Mouse (Mus musculus): Measurements from ENCODE around the gene Micall1. TPM values are rescaled to one million over a fixed set of nuclear protein-coding genes. Genes with fewer than 3 reads are reported as not detected.
A peak's percentile ranks its signal among the peaks of the same experiment; 100 is the strongest.

Gene Micall1
- polyA plus RNA-seq, 1 experiment from 2014 or later, result 9.5 TPM

GRCm38 (mm10) chr15:79074446-79074845, 34.3 kb upstream of the Micall1 start:
- peak overlapping the region; percentile 97 for H3K4me2 ChIP-seq (replicated peaks)

GRCm38 (mm10) chr15:79074913-79075532, 33.7 kb upstream of the Micall1 start, which contains the start of gene Eif3l:
Gene Eif3l, plus strand, starts transcription at chr15:79075179.
- H3K4me2 ChIP-seq (replicated peaks), result peak within 1 kb of the TSS; percentile 97
- peak; percentile 91 for ATAC-seq
- 0 out of 2 replicates have a peak, but pooled peaks cover 3% of the 10 kb centered on the region for H3K27me3 ChIP-seq
- peak within 1 kb of the TSS; percentile 86 for H3K9ac ChIP-seq (replicated peaks)
- H3K27ac ChIP-seq, result peak within 1 kb of the TSS; percentile 78
- peak within 1 kb of the TSS; percentile 93 for H3K4me3 ChIP-seq (replicated peaks)
- peaks cover 36% of the 10 kb centered on the region for H3K36me3 ChIP-seq
- WGBS, result under 1% methylated on average over 49 of the region's 49 CpGs
- peaks cover 25% of the 10 kb centered on the region for H3K4me1 ChIP-seq (replicated peaks)
- H3K9me3 ChIP-seq, result no peaks in the 10 kb centered on the region

More at GRCm38 (mm10) chr15:79074446-79074845, 34.3 kb upstream of the Micall1 start:
- Histone ChIP-seq H3K36me3 (peaks cover 30% of the 10 kb centered on the region), H3K4me1 (replicated peaks) (peaks cover 25% of the 10 kb centered on the region), H3K9ac (replicated peaks) (peak overlapping the region; percentile 86), H3K9me3 (no peaks in the 10 kb centered on the region), H3K4me3 (replicated peaks) (peak overlapping the region; percentile 93), H3K27ac (peak overlapping the region; percentile 78), H3K27me3 (0 out of 2 replicates have a peak, but pooled peaks cover 3% of the 10 kb centered on the region)
- 40% methylated on average over 10 of the region's 10 CpGs for WGBS
- ATAC-seq, result no peak

- 39% methylated on average over 15 of the region's 15 CpGs for WGBS
- 0 out of 2 replicates have a peak overlapping the region, but pooled peaks have one; percentile 78 for H3K27ac ChIP-seq
- ATAC-seq, result no peak; the same call in 1 of the 2 replicates
- peak overlapping the region; percentile 86 for H3K9ac ChIP-seq (replicated peaks)
- no peaks in the 10 kb centered on the region for H3K9me3 ChIP-seq
- peaks cover 41% of the 10 kb centered on the region for H3K36me3 ChIP-seq
- H3K4me3 ChIP-seq (replicated peaks), result peak overlapping the region; percentile 93
- no peaks in the 10 kb centered on the region for H3K27me3 ChIP-seq
- H3K4me2 ChIP-seq (replicated peaks), result peak overlapping the region; percentile 97
- peaks cover 25% of the 10 kb centered on the region for H3K4me1 ChIP-seq (replicated peaks)
Observed at GRCm38 (mm10) chr15:79075658-79076365, 32.9 kb upstream of the Micall1 start.

GRCm38 (mm10) chr15:79079567-79079966, 29.1 kb upstream of the Micall1 start:
- ATAC-seq, result no peak
- no peak overlapping the region for H3K4me2 ChIP-seq (replicated peaks)
- H3K9me3 ChIP-seq, result no peaks in the 10 kb centered on the region
- no peak overlapping the region for H3K9ac ChIP-seq (replicated peaks)
- H3K36me3 ChIP-seq, result peaks cover 79% of the 10 kb centered on the region
- H3K27me3 ChIP-seq, result no peaks in the 10 kb centered on the region
- peaks cover 20% of the 10 kb centered on the region for H3K4me1 ChIP-seq (replicated peaks)
- no peak overlapping the region for H3K27ac ChIP-seq
- no peak overlapping the region for H3K4me3 ChIP-seq (replicated peaks)
- 97% methylated on average over 7 of the region's 7 CpGs for WGBS

- Histone ChIP-seq H3K4me3 (replicated peaks) (no peak overlapping the region), H3K27ac (no peak overlapping the region), H3K9ac (replicated peaks) (no peak overlapping the region), H3K4me2 (replicated peaks) (no peak overlapping the region), H3K4me1 (replicated peaks) (no peaks in the 10 kb centered on the region), H3K27me3 (no peaks in the 10 kb centered on the region), H3K36me3 (peaks cover 91% of the 10 kb centered on the region), H3K9me3 (no peaks in the 10 kb centered on the region)
- 92% methylated on average over 6 of the region's 6 CpGs for WGBS
- no peak for ATAC-seq
Observed at GRCm38 (mm10) chr15:79092284-79092683, 16.4 kb upstream of the Micall1 start.

- Histone ChIP-seq H3K4me2 (replicated peaks) (no peak overlapping the region), H3K4me3 (replicated peaks) (no peak overlapping the region), H3K4me1 (replicated peaks) (no peaks in the 10 kb centered on the region), H3K36me3 (peaks cover 84% of the 10 kb centered on the region), H3K9me3 (no peaks in the 10 kb centered on the region), H3K9ac (replicated peaks) (no peak overlapping the region), H3K27ac (no peak overlapping the region), H3K27me3 (no peaks in the 10 kb centered on the region)
- 81% methylated on average over 7 of the region's 7 CpGs for WGBS
- ATAC-seq, result no peak
Observed at GRCm38 (mm10) chr15:79093083-79093839, 15.4 kb upstream of the Micall1 start.

- WGBS, result 87% methylated on average over 5 of the region's 5 CpGs
- peaks cover 61% of the 10 kb centered on the region for H3K36me3 ChIP-seq
Observed at GRCm38 (mm10) chr15:79095483-79095882, 13.2 kb upstream of the Micall1 start.

GRCm38 (mm10) chr15:79096556-79096955, 12.1 kb upstream of the Micall1 start:
- Histone ChIP-seq H3K36me3 (peaks cover 51% of the 10 kb centered on the region), H3K9me3 (no peaks in the 10 kb centered on the region), H3K27ac (no peak overlapping the region), H3K27me3 (no peaks in the 10 kb centered on the region), H3K4me1 (replicated peaks) (no peaks in the 10 kb centered on the region), H3K4me2 (replicated peaks) (no peak overlapping the region), H3K4me3 (replicated peaks) (no peak overlapping the region), H3K9ac (replicated peaks) (no peak overlapping the region)
- ATAC-seq, result no peak
- WGBS, result 76% methylated on average over 3 of the region's 3 CpGs

More at GRCm38 (mm10) chr15:79095483-79095882, 13.2 kb upstream of the Micall1 start:
- ATAC-seq, result no peak
- Histone ChIP-seq H3K4me2 (replicated peaks) (no peak overlapping the region), H3K27me3 (no peaks in the 10 kb centered on the region), H3K9me3 (no peaks in the 10 kb centered on the region), H3K4me1 (replicated peaks) (no peaks in the 10 kb centered on the region), H3K4me3 (replicated peaks) (no peak overlapping the region), H3K27ac (no peak overlapping the region), H3K9ac (replicated peaks) (no peak overlapping the region)

GRCm38 (mm10) chr15:79097135-79097534, 11.6 kb upstream of the Micall1 start:
- Histone ChIP-seq H3K9ac (replicated peaks) (no peak overlapping the region), H3K27ac (no peak overlapping the region), H3K4me1 (replicated peaks) (no peaks in the 10 kb centered on the region), H3K4me3 (replicated peaks) (no peak overlapping the region), H3K36me3 (peaks cover 45% of the 10 kb centered on the region), H3K27me3 (no peaks in the 10 kb centered on the region), H3K4me2 (replicated peaks) (no peak overlapping the region), H3K9me3 (no peaks in the 10 kb centered on the region)
- ATAC-seq, result no peak
- 37% methylated on average over 2 of the region's 2 CpGs for WGBS

- Histone ChIP-seq H3K9ac (replicated peaks) (no peak overlapping the region), H3K36me3 (peaks cover 40% of the 10 kb centered on the region), H3K9me3 (no peaks in the 10 kb centered on the region), H3K4me2 (replicated peaks) (no peak overlapping the region), H3K27me3 (no peaks in the 10 kb centered on the region), H3K4me3 (replicated peaks) (no peak overlapping the region), H3K27ac (no peak overlapping the region), H3K4me1 (replicated peaks) (no peaks in the 10 kb centered on the region)
- ATAC-seq, result no peak
- 69% methylated on average over 6 of the region's 6 CpGs for whole genome bisulfite sequencing
Observed at GRCm38 (mm10) chr15:79097611-79098025, 11.1 kb upstream of the Micall1 start.

GRCm38 (mm10) chr15:79098220-79098619, 10.5 kb upstream of the Micall1 start:
- Histone ChIP-seq H3K27me3 (no peaks in the 10 kb centered on the region), H3K9ac (replicated peaks) (no peak overlapping the region), H3K4me3 (replicated peaks) (no peak overlapping the region), H3K4me2 (replicated peaks) (no peak overlapping the region), H3K36me3 (peaks cover 34% of the 10 kb centered on the region), H3K4me1 (replicated peaks) (no peaks in the 10 kb centered on the region), H3K9me3 (no peaks in the 10 kb centered on the region), H3K27ac (no peak overlapping the region)
- 74% methylated on average over 5 of the region's 5 CpGs for WGBS
- ATAC-seq, result no peak

GRCm38 (mm10) chr15:79098868-79099267, 9.8 kb upstream of the Micall1 start:
- Histone ChIP-seq H3K27ac (no peak overlapping the region), H3K4me2 (replicated peaks) (no peak overlapping the region), H3K4me1 (replicated peaks) (no peaks in the 10 kb centered on the region), H3K9ac (replicated peaks) (no peak overlapping the region), H3K4me3 (replicated peaks) (no peak overlapping the region), H3K9me3 (no peaks in the 10 kb centered on the region), H3K27me3 (no peaks in the 10 kb centered on the region), H3K36me3 (peaks cover 28% of the 10 kb centered on the region)
- 56% methylated on average over 7 of the region's 7 CpGs for WGBS
- no peak for ATAC-seq
